Mouse (Mus musculus) CH12.LX (cell line): ENCODE measurements at regions not wholly inside any gene's neighbourhood (a gene's known extent, or its start where the extent isn't known, plus 50 kb on each side); places are given as distances from the start of the nearest gene placed in this dataset.

Experiments
- CTCF ChIP-seq, 2 experiments: IDR thresholded peaks in 1 of 2; conservative IDR thresholded peaks in 1 of 2; 2 replicates each; pipeline ENCODE4 v1.5.1; 2011 to 2012; ENCODE audit warnings: low read depth in 2 of 2, low read length in 2 of 2, improper control_type of control experiment in 1 of 2, inconsistent platforms in 1 of 2, mild to moderate bottlenecking in 1 of 2, moderate library complexity in 1 of 2
- HCFC1 ChIP-seq: IDR thresholded peaks from 2 replicates; pipeline ENCODE4 v1.6.1; 2012; ENCODE audit warnings: low read depth, mild to moderate bottlenecking, inconsistent platforms, low read length, improper control_type of control experiment
- KAT2A ChIP-seq: IDR thresholded peaks from 2 replicates; pipeline ENCODE4 v1.6.1; 2012; ENCODE audit warnings: low read length, improper control_type of control experiment, inconsistent platforms; ENCODE audit not compliant: insufficient replicate concordance
- SIN3A ChIP-seq: IDR thresholded peaks from 2 replicates; pipeline ENCODE4 v1.6.1; 2012; ENCODE audit warnings: low read length, improper control_type of control experiment, inconsistent platforms
- SMC3 ChIP-seq: IDR thresholded peaks from 2 replicates; pipeline ENCODE4 v1.6.1; 2011; ENCODE audit warnings: low read depth, low read length, improper control_type of control experiment
- ZMIZ1 ChIP-seq: IDR thresholded peaks from 2 replicates; pipeline ENCODE4 v1.6.1; 2012; ENCODE audit warnings: low read depth, mild to moderate bottlenecking, inconsistent platforms, low read length, improper control_type of control experiment

DNA sequence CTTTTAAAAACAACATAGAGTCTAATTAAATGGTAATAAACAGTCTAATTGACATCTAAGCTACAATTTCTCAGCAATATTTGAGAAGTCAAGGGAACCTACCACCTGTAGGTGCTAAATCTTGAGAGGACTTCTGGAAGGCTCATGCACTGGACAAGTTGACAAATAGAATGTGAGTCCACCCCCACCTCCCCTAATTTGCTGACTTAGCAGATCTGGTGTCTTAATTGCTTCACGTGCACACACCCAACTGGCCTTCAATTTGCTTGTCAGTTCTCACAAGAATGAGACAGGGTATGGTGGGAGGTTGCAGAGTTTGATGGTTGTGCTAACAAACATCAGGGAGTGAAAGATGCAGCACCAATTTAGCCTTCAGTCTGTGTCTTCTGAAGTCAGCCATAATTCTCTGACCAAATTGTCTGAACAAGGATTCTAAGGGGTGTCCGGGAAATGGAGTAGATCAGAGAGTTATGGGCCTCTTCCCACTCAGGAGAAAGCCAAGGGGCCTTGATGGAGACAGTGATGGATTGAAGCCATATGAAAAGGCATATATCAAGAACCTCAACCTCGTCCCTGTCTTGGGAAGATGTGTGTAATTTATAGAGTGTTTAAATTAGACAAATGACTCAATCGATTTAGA, 76.7 kb upstream of the Tmem72 start:
- TF ChIP-seq ZMIZ1 (no peak), CTCF (conservative IDR thresholded peaks at IDR 0.05 in 1 of 2, IDR thresholded peaks at IDR 0.05 in 1 of 2; ENCODE audit: low read depth in 2 of 2, low read length in 2 of 2) (no peak), SIN3A (no peak), SMC3 (no peak), KAT2A (no peak), HCFC1 (no peak)
